Mouse (Mus musculus) kidney, postnatal 4 days (tissue): Measurements from ENCODE around the gene Anks1.
"Not testable (repeated sequence)": the region's sequence is repeated elsewhere in the genome, so short reads cannot be mapped to it uniquely, and the experiment has no call there.

Experiments
- DNase-seq, 2 experiments: peaks; one replicate each; pipeline ENCODE4 v3.0.0; 2021; ENCODE audit warnings: mixed read lengths in 2 of 2

Anks1 gene

DNA sequence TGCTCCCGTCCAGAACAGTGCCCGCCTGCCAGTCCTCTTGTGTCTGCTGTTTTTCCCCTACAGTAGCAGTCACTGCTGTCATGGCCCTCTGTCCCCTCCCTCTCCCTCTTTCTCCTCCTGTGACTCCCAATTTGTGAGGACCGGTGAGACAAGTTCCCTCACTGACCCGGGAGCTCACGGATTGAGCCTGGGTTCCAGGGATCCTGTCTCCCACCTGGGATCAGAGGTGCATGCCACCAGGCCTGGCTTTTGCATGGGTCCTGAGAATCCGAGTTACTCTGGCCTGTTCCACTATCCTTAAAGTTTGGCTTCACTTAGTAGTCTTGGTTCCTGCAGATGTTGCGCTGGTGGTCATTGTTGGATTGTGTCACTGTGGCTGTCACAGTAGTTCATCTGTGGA, 58.4 kb downstream of the Anks1 start:
- DNase-seq: no peak

DNA sequence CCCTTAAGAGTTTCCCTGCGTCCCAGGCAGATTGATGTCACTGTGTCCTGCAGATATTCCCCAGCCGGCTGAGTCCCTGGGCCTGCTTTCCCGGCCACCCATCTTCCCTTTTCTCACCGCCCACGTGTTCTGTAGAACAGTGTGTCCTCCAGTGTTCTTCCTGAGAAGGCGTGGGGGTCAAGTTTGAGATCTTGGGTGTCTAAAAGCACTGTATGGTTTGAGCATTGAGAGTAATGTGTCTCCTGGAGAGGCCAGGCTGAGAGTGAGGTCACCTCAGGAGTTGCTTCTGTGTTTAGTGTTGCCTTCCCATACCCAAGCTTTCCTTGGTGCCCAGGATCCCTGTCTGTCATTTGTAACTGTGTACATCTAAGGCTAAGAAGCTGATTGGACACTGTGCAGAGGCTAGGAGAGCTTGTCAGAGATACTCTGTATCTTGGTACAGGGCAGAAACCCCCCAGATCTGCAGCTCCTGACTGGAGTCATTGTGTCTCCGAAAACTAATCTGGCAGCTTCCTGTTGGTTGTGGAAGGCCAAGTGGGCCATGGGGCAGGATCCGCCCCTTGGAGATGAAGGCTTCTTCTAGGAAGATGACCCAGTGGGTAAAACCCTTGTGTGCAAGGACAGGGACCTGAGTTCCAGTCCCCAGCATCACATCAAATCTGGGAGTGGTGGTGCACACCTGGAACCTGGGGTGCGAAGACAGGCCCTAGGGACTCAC, 59.1 kb downstream of the Anks1 start:
- no peak for DNase-seq

DNA sequence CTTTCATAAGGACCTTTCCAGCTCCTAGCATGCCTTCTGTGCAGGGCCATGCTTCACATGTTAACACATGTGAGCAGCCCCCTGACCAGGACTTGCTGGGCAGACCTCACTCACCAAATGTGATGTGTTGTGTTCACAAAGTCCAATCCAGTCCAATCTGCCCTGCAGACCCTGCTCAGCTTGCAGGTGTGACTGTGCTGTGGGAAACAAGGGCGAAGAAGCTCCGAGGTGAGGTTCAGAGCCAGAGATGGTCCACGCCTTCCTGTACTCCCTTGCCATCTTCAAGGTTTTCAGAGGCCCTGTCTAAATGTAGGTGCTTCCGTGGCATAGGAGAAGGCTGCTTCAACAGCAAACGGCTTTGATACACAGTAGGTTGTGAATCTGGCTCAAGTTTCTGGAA, 59.8 kb downstream of the Anks1 start:
- DNase-seq: no peak

DNA sequence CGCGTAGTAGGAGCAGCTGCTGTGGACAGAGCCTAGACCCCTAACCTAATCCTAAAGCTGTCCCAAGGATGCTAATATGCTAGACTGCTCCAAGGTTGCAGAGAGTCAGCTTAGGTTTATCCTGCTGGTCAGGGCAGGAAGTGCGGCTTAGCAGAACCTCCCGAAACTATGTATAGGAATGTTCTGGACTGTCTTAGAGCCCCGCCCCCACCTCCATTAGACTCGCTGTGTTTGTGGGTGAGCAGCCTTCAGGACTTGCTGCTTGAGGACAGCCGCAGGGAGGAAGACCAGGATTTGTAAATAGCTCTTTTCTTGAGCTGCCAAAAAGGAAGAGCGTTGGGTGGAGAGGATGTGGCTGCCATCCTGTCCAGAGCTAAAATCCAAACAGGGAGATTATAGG, 60.3 kb downstream of the Anks1 start:
- peak; percentile 67 to 81 for DNase-seq

DNA sequence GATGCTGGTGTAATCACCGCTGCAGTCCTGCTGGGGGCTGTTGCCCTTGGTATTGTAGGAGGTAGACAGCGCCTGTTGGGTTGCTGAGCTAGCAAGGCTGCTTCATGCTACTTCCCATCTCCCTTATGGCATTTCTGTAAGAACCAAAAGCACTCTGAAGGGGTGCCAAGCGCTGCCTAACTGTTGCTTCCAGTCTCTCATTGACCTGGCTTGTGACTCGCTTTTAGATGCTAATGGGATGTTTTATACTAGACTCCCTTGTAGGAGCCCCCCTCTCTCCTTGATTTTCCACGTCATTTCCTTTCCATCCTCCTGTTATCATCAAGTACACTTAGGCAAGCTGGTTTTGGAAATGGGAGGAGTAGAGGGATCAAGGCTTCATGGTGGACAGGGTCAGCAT, 60.8 kb downstream of the Anks1 start:
- DNase-seq: no peak

- no peak for DNase-seq
Measured at GRCm38 (mm10) chr17:27970305-27970704, 61.2 kb downstream of the Anks1 start.

DNA sequence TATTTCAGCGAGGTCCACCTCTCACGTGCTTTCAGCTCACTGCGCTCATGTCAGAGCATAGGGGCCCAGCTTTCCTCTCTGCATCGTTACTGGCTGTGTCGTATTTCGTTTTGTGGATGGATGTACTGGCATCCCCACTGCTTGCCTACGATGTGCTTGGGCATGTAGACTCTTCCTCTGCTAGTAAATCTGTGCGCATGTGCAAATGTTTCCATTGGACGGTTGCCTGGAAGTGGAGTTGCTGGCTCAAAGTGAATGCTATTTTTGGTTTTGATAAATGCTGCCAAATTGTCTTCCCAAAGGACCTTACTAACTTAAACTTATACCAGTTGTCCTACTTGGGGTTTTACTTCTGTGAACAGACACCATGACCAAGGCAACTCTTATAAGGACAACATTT, 62.4 kb downstream of the Anks1 start:
- peak; percentile 77 to 82 for DNase-seq

DNA sequence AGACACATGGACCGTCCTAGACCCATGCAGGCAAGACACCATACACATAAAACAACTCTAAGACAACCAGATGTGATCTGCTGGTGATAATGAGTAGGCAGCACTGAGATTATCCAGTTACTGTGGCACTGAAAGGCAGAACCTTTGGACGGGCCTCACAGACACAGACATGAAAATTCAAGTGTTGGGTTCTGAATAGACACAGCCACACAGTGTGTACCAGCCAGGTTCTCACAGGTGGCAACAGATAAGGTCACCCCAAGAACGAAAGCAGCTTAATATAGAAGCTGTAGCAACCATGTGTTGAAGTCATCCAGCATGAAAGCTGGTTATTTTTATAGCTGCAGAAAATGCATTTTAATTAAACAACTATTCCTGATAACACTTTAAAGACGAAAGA, 64.2 kb downstream of the Anks1 start:
- no peak for DNase-seq

GRCm38 (mm10) chr17:27976266-27976665, 67.2 kb downstream of the Anks1 start:
- no peak for DNase-seq

GRCm38 (mm10) chr17:27977008-27977636, 68.0 kb downstream of the Anks1 start:
- DNase-seq: no peak

DNA sequence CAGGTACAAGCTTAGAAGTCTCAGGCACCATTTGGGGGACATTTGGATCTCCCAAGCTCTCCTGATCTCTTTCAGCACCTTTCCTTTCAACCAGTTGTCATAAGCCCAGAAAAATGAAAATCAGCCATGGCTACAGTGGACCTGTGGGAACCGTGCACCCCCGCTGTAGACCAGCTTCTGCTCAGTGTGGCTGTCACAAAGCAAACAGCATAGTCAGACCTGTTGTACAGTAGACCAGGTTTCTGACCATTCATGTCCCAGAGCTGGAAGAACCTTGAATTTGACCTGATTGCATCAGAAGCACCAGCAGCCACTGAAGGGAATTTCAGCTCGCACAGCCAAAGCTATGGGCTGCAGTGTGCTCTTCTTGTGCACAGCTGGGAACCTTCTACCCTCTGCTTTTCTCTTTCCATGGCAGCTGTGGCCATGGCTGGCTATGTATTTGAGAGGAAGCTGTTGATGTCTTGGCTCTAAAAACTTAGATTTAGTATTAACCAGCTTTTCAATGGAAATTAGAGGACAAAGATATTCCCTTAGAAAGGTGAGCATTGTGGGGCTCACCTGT, 71.4 kb downstream of the Anks1 start:
- DNase-seq: no peak

GRCm38 (mm10) chr17:27981451-27982069, 72.5 kb downstream of the Anks1 start:
- DNase-seq: no peak

DNA sequence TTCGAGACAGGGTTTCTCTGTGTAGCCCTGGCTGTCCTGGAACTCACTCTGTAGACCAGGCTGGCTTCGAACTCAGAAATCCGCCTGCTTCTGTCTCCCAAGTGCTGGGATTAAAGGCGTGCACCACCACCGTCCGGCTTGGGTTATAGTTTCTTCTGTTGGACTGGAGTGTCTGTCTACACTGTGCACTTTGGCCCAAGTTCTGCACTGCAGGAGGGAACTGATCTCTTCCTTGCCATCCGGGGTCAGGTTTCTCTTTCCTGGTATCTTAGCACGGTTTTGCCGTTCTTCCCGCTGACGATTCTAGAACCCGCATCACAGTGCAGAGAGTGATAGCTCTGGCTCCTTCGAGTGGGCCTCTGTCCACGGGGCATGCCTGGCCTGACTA, 73.0 kb downstream of the Anks1 start:
- DNase-seq: not testable (repeated sequence)

GRCm38 (mm10) chr17:27982712-27983266, 73.7 kb downstream of the Anks1 start:
- no peak for DNase-seq

DNA sequence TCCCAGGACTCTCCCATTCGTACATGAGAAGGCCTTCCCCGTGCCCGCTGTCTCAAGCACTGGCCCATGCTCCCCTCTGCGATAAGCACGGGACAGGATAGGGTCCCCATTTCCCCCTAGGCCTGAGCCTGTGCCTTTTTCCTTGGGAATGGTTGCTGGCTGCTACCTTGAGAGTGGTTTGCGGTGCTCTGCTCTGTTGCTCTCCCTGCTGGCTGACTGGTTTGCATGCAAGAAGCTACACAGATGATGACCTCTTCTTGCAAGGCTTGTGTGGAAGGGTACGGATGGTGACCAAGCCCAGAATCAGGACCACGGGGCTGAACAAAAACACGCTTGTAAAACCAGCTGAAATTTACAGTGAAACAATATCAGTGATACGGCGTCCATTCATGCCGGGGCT, 75.3 kb downstream of the Anks1 start:
- no peak for DNase-seq

DNA sequence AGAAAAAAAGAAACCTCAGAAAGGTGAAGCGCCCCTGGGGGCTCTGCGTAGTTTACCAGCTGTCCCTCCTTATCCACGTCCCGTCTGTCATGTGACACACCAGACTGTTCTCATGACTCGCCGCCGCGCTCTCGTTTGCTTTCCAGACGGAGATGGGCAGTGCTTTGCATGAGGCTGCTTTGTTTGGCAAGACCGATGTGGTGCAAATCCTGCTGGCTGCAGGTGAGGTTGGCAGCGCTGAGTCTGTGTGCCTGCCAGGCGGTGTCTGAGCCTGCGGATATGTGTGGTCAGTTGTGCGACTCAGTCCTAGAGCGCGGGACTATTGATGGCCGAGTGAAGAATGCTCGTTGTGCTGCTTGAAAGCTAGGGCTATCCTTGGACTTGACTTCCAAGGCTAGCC, 77.0 kb downstream of the Anks1 start:
- DNase-seq: no peak

- peak; percentile 89 to 91 for DNase-seq
Measured at GRCm38 (mm10) chr17:27989807-27990542, 80.9 kb downstream of the Anks1 start.

- DNase-seq: peak in 1 of 2 experiments; percentile 45
Measured at GRCm38 (mm10) chr17:27994001-27994944, 85.2 kb downstream of the Anks1 start.

DNA sequence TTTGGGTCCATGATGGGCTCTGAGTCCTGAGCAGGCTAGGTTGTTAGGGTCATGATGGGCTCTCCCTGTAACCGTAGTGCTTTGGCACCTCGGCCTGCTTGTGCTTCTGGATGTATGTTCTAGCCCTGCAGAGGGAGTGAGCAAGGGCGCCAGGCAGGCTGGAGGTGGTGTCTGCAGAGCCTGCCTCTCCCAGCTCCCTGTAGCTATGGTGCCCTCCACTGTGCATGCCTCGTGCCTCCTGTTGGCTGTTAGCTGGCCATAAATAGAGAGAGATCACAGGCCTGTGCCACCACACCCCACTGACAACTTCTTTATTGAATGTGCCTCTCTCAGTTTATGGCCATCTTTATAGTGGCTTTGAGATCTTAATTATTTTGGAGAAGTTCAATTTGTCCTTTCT, 87.2 kb downstream of the Anks1 start:
- DNase-seq: no peak

GRCm38 (mm10) chr17:27997212-27997611, 88.1 kb downstream of the Anks1 start:
- DNase-seq: peak in 1 of 2 experiments; percentile 45

- not testable (repeated sequence) for DNase-seq
Measured at GRCm38 (mm10) chr17:27999683-28000273, 90.7 kb downstream of the Anks1 start.
